Comparison of ENCODE assay signal across 8 mouse cellular contexts in genomic region chr8:70696019-70696885, GRCm38 (mm10). TPM values are rescaled to one million over a fixed set of nuclear protein-coding genes. Genes with fewer than 3 reads are reported as not detected.
DNase-seq lines count a peak whose midpoint lies in the region; ATAC-seq and TF ChIP-seq lines count a peak whose summit lies in the region.

No protein-coding gene starts in this region.

- no peak for ATAC-seq in embryonic facial prominence, embryonic 14.5 days (ENCODE audit: low read depth)
- ATAC-seq in heart, postnatal 0 days (ENCODE audit: insufficient read depth, low read depth) = peak; percentile 22
- peak; percentile 8; the same call in 1 of the 2 replicates for ATAC-seq in midbrain, embryonic 11.5 days (ENCODE audit: low FRiP score)
- ATAC-seq in megakaryocyte-erythroid progenitor cell, adult 5-6 weeks (replicated peaks; ENCODE audit: low FRiP score, low TSS enrichment, poor library complexity, severe bottlenecking) = no peak

- H3K36me3 ChIP-seq in embryonic facial prominence, embryonic 14.5 days (ENCODE audit: control insufficient read depth, insufficient read depth, low read length) = no peaks in the 10 kb centered on the region
- no peaks in the 10 kb centered on the region for H3K36me3 ChIP-seq in heart, postnatal 0 days (replicated peaks; ENCODE audit: control insufficient read depth, insufficient read depth, low read length)
- no peaks in the 10 kb centered on the region for H3K36me3 ChIP-seq in midbrain, embryonic 11.5 days (ENCODE audit: control insufficient read depth, insufficient read depth, low read length)

- 7% methylated on average over 29 of the region's 31 CpGs for WGBS in embryonic facial prominence, embryonic 14.5 days
- 3% methylated on average over 31 of the region's 31 CpGs for WGBS in heart, postnatal 0 days
- WGBS in midbrain, embryonic 11.5 days = 5% methylated on average over 31 of the region's 31 CpGs

- peak overlapping the region; percentile 63 for H3K9ac ChIP-seq in embryonic facial prominence, embryonic 14.5 days (ENCODE audit: low read depth, low read length)
- peak overlapping the region; percentile 43 for H3K9ac ChIP-seq in heart, postnatal 0 days (replicated peaks; ENCODE audit: low read depth, low read length)
- peak overlapping the region; percentile 13 for H3K9ac ChIP-seq in midbrain, embryonic 11.5 days (ENCODE audit: low read length)

- no peaks in the 10 kb centered on the region for H3K27me3 ChIP-seq in embryonic facial prominence, embryonic 14.5 days (replicated peaks; ENCODE audit: control insufficient read depth, insufficient read depth, low read length)
- H3K27me3 ChIP-seq in heart, postnatal 0 days (ENCODE audit: control insufficient read depth, insufficient read depth, low read length) = no peaks in the 10 kb centered on the region
- no peaks in the 10 kb centered on the region for H3K27me3 ChIP-seq in midbrain, embryonic 11.5 days (ENCODE audit: control insufficient read depth, insufficient read depth, low read length)

- TF ChIP-seq EP300 in heart, postnatal 0 days (IDR thresholded peaks at IDR 0.05; ENCODE audit: low read depth) = peak; percentile 92

- H3K4me1 ChIP-seq in embryonic facial prominence, embryonic 14.5 days (ENCODE audit: control insufficient read depth, insufficient read depth, low read length) = peaks cover 46% of the 10 kb centered on the region
- peaks cover 42% of the 10 kb centered on the region for H3K4me1 ChIP-seq in heart, postnatal 0 days (ENCODE audit: control insufficient read depth, insufficient read depth)
- peaks cover 39% of the 10 kb centered on the region for H3K4me1 ChIP-seq in midbrain, embryonic 11.5 days (ENCODE audit: control insufficient read depth, insufficient read depth, low read length)

- H3K9me3 ChIP-seq in embryonic facial prominence, embryonic 14.5 days (ENCODE audit: control insufficient read depth, low read length) = no peaks in the 10 kb centered on the region
- no peaks in the 10 kb centered on the region for H3K9me3 ChIP-seq in heart, postnatal 0 days (replicated peaks; ENCODE audit: control insufficient read depth, low read length)
- H3K9me3 ChIP-seq in midbrain, embryonic 11.5 days (ENCODE audit: control insufficient read depth, low read length) = no peaks in the 10 kb centered on the region

- no peak for TF ChIP-seq CTCF in heart, postnatal 0 days (IDR thresholded peaks at IDR 0.05; ENCODE audit: low read depth)

- H3K4me2 ChIP-seq in embryonic facial prominence, embryonic 14.5 days (ENCODE audit: low read depth, low read length) = peak overlapping the region; percentile 56
- H3K4me2 ChIP-seq in heart, postnatal 0 days (ENCODE audit: low read depth, low read length) = peak overlapping the region; percentile 53
- H3K4me2 ChIP-seq in midbrain, embryonic 11.5 days = peak overlapping the region; percentile 24

- peak; percentile 95 for DNase-seq in A20 (ENCODE audit: low read depth, low spot score)
- DNase-seq in adrenal gland, adult 2 months = peak; percentile 89
- DNase-seq in embryonic facial prominence, embryonic 14.5 days (ENCODE audit: low spot score) = peak; percentile 92
- DNase-seq in heart, postnatal 0 days (ENCODE audit: low spot score) = peak; percentile 92
- peak; percentile 84 to 93 for DNase-seq in kidney, postnatal 36 days
- DNase-seq in midbrain, embryonic 11.5 days (ENCODE audit: low spot score, missing footprints) = peak; percentile 97
- DNase-seq in spleen, postnatal 4 days (ENCODE audit: low spot score in 2 of 2) = peak; percentile 80 to 91

- peak overlapping the region; percentile 23 for H3K4me3 ChIP-seq in embryonic facial prominence, embryonic 14.5 days (ENCODE audit: low read depth, low read length)
- H3K4me3 ChIP-seq in heart, postnatal 0 days (ENCODE audit: low read depth, low read length) = peak overlapping the region; percentile 18; the same call in 1 of the 2 replicates
- peak overlapping the region; percentile 0; the same call in 1 of the 2 replicates for H3K4me3 ChIP-seq in midbrain, embryonic 11.5 days (ENCODE audit: low read depth, low read length)

- peak overlapping the region; percentile 99 for H3K27ac ChIP-seq in embryonic facial prominence, embryonic 14.5 days (replicated peaks; ENCODE audit: low read depth, low read length)
- peak overlapping the region; percentile 91 for H3K27ac ChIP-seq in heart, postnatal 0 days (ENCODE audit: low read depth)
- no peak overlapping the region; the same call in 1 of the 2 replicates for H3K27ac ChIP-seq in midbrain, embryonic 11.5 days (ENCODE audit: low read depth, low read length)

RNA-seq across cellular contexts. Expression of gene Jund, which starts 2.5 kb away (rescaled TPM):
- total RNA-seq in adrenal gland, adult 2 months (2021) = 100 to 1,000 TPM; 214 to 246 TPM
- 1,009 and 1,256 TPM in 2 replicates for polyA plus RNA-seq in adrenal gland, adult 2 months (2012; rRNA removed)
- polyA plus RNA-seq in embryonic facial prominence, embryonic 14.5 days (2014; fragmentation: Nextera tagmentation; extraction: Ambion mirVana) = 103 and 121 TPM in 2 replicates
- 322 and 503 TPM in 2 replicates for total RNA-seq in heart, postnatal 0 days (2014; rRNA removed; ENCODE audit: low replicate concordance)
- 45.9 and 49.5 TPM in 2 replicates for polyA plus RNA-seq in heart, postnatal 0 days (2015; fragmentation: Nextera tagmentation; extraction: Ambion mirVana)
- 119 and 138 TPM in 2 replicates for polyA plus RNA-seq in midbrain, embryonic 11.5 days (2014; fragmentation: Nextera tagmentation; extraction: Ambion mirVana)
- 18.8 and 34.4 TPM in 2 replicates for total RNA-seq in megakaryocyte-erythroid progenitor cell, adult 5-6 weeks (2014; fragmentation: Nextera tagmentation)
- total RNA-seq in megakaryocyte-erythroid progenitor cell, adult 5-6 weeks (2017) = 44.8 and 48.7 TPM in 2 replicates

RNA-seq across cellular contexts. Expression of gene Iqcn, which starts 7.0 kb away (rescaled TPM):
- under 1 TPM in 1 of 2 experiments, not detected in 1; 0.12 TPM for total RNA-seq in adrenal gland, adult 2 months (2021)
- polyA plus RNA-seq in adrenal gland, adult 2 months (2012; rRNA removed) = 0.25 and 0.28 TPM in 2 replicates
- not detected in 2 replicates for polyA plus RNA-seq in embryonic facial prominence, embryonic 14.5 days (2014; fragmentation: Nextera tagmentation; extraction: Ambion mirVana)
- total RNA-seq in heart, postnatal 0 days (2014; rRNA removed; ENCODE audit: low replicate concordance) = not detected in 2 replicates
- polyA plus RNA-seq in heart, postnatal 0 days (2015; fragmentation: Nextera tagmentation; extraction: Ambion mirVana) = not detected in 2 replicates
- polyA plus RNA-seq in midbrain, embryonic 11.5 days (2014; fragmentation: Nextera tagmentation; extraction: Ambion mirVana) = 0.04 TPM in 1 of 2 replicates, not detected in the other
- not detected in 2 replicates for total RNA-seq in megakaryocyte-erythroid progenitor cell, adult 5-6 weeks (2014; fragmentation: Nextera tagmentation)
- not detected in 2 replicates for total RNA-seq in megakaryocyte-erythroid progenitor cell, adult 5-6 weeks (2017)

RNA-seq across cellular contexts. Expression of gene Gm3336, which starts 22.1 kb away (rescaled TPM):
- under 1 TPM in 1 of 2 experiments, not detected in 1; 0.69 TPM for total RNA-seq in adrenal gland, adult 2 months (2021)
- 0.51 and 0.97 TPM in 2 replicates for polyA plus RNA-seq in adrenal gland, adult 2 months (2012; rRNA removed)
- polyA plus RNA-seq in embryonic facial prominence, embryonic 14.5 days (2014; fragmentation: Nextera tagmentation; extraction: Ambion mirVana) = not detected in 2 replicates
- not detected in 2 replicates for total RNA-seq in heart, postnatal 0 days (2014; rRNA removed; ENCODE audit: low replicate concordance)
- polyA plus RNA-seq in heart, postnatal 0 days (2015; fragmentation: Nextera tagmentation; extraction: Ambion mirVana) = not detected in 2 replicates
- not detected in 2 replicates for polyA plus RNA-seq in midbrain, embryonic 11.5 days (2014; fragmentation: Nextera tagmentation; extraction: Ambion mirVana)
- total RNA-seq in megakaryocyte-erythroid progenitor cell, adult 5-6 weeks (2014; fragmentation: Nextera tagmentation) = not detected in 2 replicates
- total RNA-seq in megakaryocyte-erythroid progenitor cell, adult 5-6 weeks (2017) = not detected in 2 replicates

RNA-seq across cellular contexts. Expression of gene Lsm4, which starts 23.2 kb away (rescaled TPM):
- 10 to 100 TPM; 65.2 to 88.5 TPM for total RNA-seq in adrenal gland, adult 2 months (2021)
- polyA plus RNA-seq in adrenal gland, adult 2 months (2012; rRNA removed) = 81.3 and 112 TPM in 2 replicates
- polyA plus RNA-seq in embryonic facial prominence, embryonic 14.5 days (2014; fragmentation: Nextera tagmentation; extraction: Ambion mirVana) = 199 and 223 TPM in 2 replicates
- total RNA-seq in heart, postnatal 0 days (2014; rRNA removed; ENCODE audit: low replicate concordance) = 438 and 495 TPM in 2 replicates
- 202 and 205 TPM in 2 replicates for polyA plus RNA-seq in heart, postnatal 0 days (2015; fragmentation: Nextera tagmentation; extraction: Ambion mirVana)
- polyA plus RNA-seq in midbrain, embryonic 11.5 days (2014; fragmentation: Nextera tagmentation; extraction: Ambion mirVana) = 305 and 326 TPM in 2 replicates
- 286 and 287 TPM in 2 replicates for total RNA-seq in megakaryocyte-erythroid progenitor cell, adult 5-6 weeks (2014; fragmentation: Nextera tagmentation)
- 240 and 290 TPM in 2 replicates for total RNA-seq in megakaryocyte-erythroid progenitor cell, adult 5-6 weeks (2017)

RNA-seq across cellular contexts. Expression of gene Pde4c, which starts 27.3 kb away (rescaled TPM):
- 1 to 10 TPM in 1 of 2 experiments, under 1 TPM in 1; 0.76 to 1.0 TPM for total RNA-seq in adrenal gland, adult 2 months (2021)
- polyA plus RNA-seq in adrenal gland, adult 2 months (2012; rRNA removed) = 2.9 and 3.3 TPM in 2 replicates
- 0.16 and 0.22 TPM in 2 replicates for polyA plus RNA-seq in embryonic facial prominence, embryonic 14.5 days (2014; fragmentation: Nextera tagmentation; extraction: Ambion mirVana)
- total RNA-seq in heart, postnatal 0 days (2014; rRNA removed; ENCODE audit: low replicate concordance) = 0.42 and 1.2 TPM in 2 replicates
- 0.44 and 0.56 TPM in 2 replicates for polyA plus RNA-seq in heart, postnatal 0 days (2015; fragmentation: Nextera tagmentation; extraction: Ambion mirVana)
- polyA plus RNA-seq in midbrain, embryonic 11.5 days (2014; fragmentation: Nextera tagmentation; extraction: Ambion mirVana) = 0.16 TPM in 1 of 2 replicates, not detected in the other
- 0.28 TPM in 1 of 2 replicates, not detected in the other for total RNA-seq in megakaryocyte-erythroid progenitor cell, adult 5-6 weeks (2014; fragmentation: Nextera tagmentation)
- not detected in 2 replicates for total RNA-seq in megakaryocyte-erythroid progenitor cell, adult 5-6 weeks (2017)

Comparison
In these comparisons a context has a peak if more than half of its experiments do, and no peak if none do; other contexts are left out.
1. ATAC-seq: peak in heart, postnatal 0 days (single experiment) and midbrain, embryonic 11.5 days (single experiment); none in embryonic facial prominence, embryonic 14.5 days (single experiment) and megakaryocyte-erythroid progenitor cell, adult 5-6 weeks (single experiment).
2. H3K9ac ChIP-seq: peak in every context shown above with its lines; median percentile 63 in embryonic facial prominence, embryonic 14.5 days; 43 in heart, postnatal 0 days; 13 in midbrain, embryonic 11.5 days.
3. Peak in every context shown above with its lines, with median percentiles within 50 percentile points of each other: DNase-seq, H3K4me2 ChIP-seq and H3K4me3 ChIP-seq.